In genomic region chr12:20614766-20615165, GRCm38 (mm10) we compare ENCODE assay signal across 8 mouse cellular contexts.
DNase-seq lines count a peak whose midpoint lies in the region; ATAC-seq and TF ChIP-seq lines count a peak whose summit lies in the region.
"Not testable (repeated sequence)": the region's sequence is repeated elsewhere in the genome, so short reads cannot be mapped to it uniquely, and the experiment has no call there.

No protein-coding gene starts in this region.

- not testable (repeated sequence) for H3K9me3 ChIP-seq in forebrain, embryonic 16.5 days (ENCODE audit: control insufficient read depth, low read length); heart, postnatal 0 days (replicated peaks; ENCODE audit: control insufficient read depth, low read length); kidney, postnatal 0 days (replicated peaks; ENCODE audit: low read length); limb, embryonic 10.5 days (replicated peaks); midbrain, embryonic 12.5 days

- TF ChIP-seq EP300 in heart, postnatal 0 days (IDR thresholded peaks at IDR 0.05; ENCODE audit: low read depth): not testable (repeated sequence)

- H3K36me3 ChIP-seq in forebrain, embryonic 16.5 days (ENCODE audit: control insufficient read depth, insufficient read depth); heart, postnatal 0 days (replicated peaks; ENCODE audit: control insufficient read depth, insufficient read depth, low read length); kidney, postnatal 0 days (ENCODE audit: insufficient read depth, low read length); limb, embryonic 10.5 days; midbrain, embryonic 12.5 days; small intestine, adult 2 months (ENCODE audit: control insufficient read depth, insufficient read depth, low read length): not testable (repeated sequence)

- not testable (repeated sequence) for ATAC-seq in forebrain, embryonic 16.5 days; heart, postnatal 0 days (ENCODE audit: insufficient read depth, low read depth); kidney, postnatal 0 days (replicated peaks; ENCODE audit: low FRiP score, low read depth); midbrain, embryonic 12.5 days (ENCODE audit: low FRiP score, low read depth)

- TF ChIP-seq POLR2A in cerebellum, adult 2 months (IDR thresholded peaks at IDR 0.05; ENCODE audit: borderline replicate concordance, insufficient read depth, low read length); small intestine, adult 2 months (IDR thresholded peaks at IDR 0.05; ENCODE audit: low read depth, low read length): not testable (repeated sequence)

- WGBS in cerebellum, adult 2 months: 5% methylated on average over 31 of the region's 39 CpGs
- under 1% methylated on average over 29 of the region's 39 CpGs for WGBS in forebrain, embryonic 16.5 days
- WGBS in heart, postnatal 0 days: 0% methylated on average over 23 of the region's 39 CpGs
- 0% methylated on average over 26 of the region's 39 CpGs for WGBS in kidney, postnatal 0 days
- under 1% methylated on average over 30 of the region's 39 CpGs for WGBS in limb, embryonic 10.5 days
- under 1% methylated on average over 22 of the region's 39 CpGs for WGBS in midbrain, embryonic 12.5 days
- WGBS in small intestine, adult 2 months: 3% methylated on average over 27 of the region's 39 CpGs

- not testable (repeated sequence) for H3K4me1 ChIP-seq in cerebellum, adult 2 months (ENCODE audit: control insufficient read depth, insufficient read depth, low read length); forebrain, embryonic 16.5 days (replicated peaks; ENCODE audit: control insufficient read depth, insufficient read depth, low read length); heart, postnatal 0 days (ENCODE audit: control insufficient read depth, insufficient read depth); kidney, postnatal 0 days (replicated peaks; ENCODE audit: insufficient read depth, low read length); limb, embryonic 10.5 days; midbrain, embryonic 12.5 days; small intestine, adult 2 months (ENCODE audit: control insufficient read depth, insufficient read depth, insufficient read length, low read length)

- not testable (repeated sequence) for H3K27me3 ChIP-seq in cerebellum, adult 2 months (ENCODE audit: control insufficient read depth, insufficient read depth, low read length); forebrain, embryonic 16.5 days (replicated peaks; ENCODE audit: control insufficient read depth, insufficient read depth, low read length); heart, postnatal 0 days (ENCODE audit: control insufficient read depth, insufficient read depth, low read length); kidney, postnatal 0 days (ENCODE audit: insufficient read depth, low read length); limb, embryonic 10.5 days (ENCODE audit: low read depth, poor library complexity, severe bottlenecking); midbrain, embryonic 12.5 days; small intestine, adult 2 months (ENCODE audit: control insufficient read depth, insufficient read depth, low read length)

- H3K27ac ChIP-seq in cerebellum, adult 2 months (ENCODE audit: insufficient read depth, low read length); forebrain, embryonic 16.5 days (ENCODE audit: low read length); heart, postnatal 0 days (ENCODE audit: low read depth); kidney, postnatal 0 days; limb, embryonic 10.5 days; midbrain, embryonic 12.5 days (replicated peaks); small intestine, adult 2 months (ENCODE audit: insufficient read depth, low read depth, low read length): not testable (repeated sequence)

- H3K9ac ChIP-seq in forebrain, embryonic 16.5 days (replicated peaks; ENCODE audit: low read depth, low read length); heart, postnatal 0 days (replicated peaks; ENCODE audit: low read depth, low read length); kidney, postnatal 0 days (ENCODE audit: low read depth, low read length); midbrain, embryonic 12.5 days (replicated peaks): not testable (repeated sequence)

- DNase-seq in cerebellum, adult 2 months: peak; percentile 10 to 20
- DNase-seq in heart, postnatal 0 days (ENCODE audit: low spot score): peak; percentile 11
- peak; percentile 70 for DNase-seq in kidney, postnatal 0 days (ENCODE audit: low spot score)
- DNase-seq in limb, embryonic 10.5 days (ENCODE audit: low spot score): peak; percentile 75
- DNase-seq in urinary bladder, postnatal 25 days (ENCODE audit: low spot score): peak; percentile 54

- H3K4me3 ChIP-seq in cerebellum, adult 2 months (replicated peaks; ENCODE audit: insufficient read depth, low read depth, low read length): not testable (repeated sequence)
- peak overlapping the region; percentile 18; the same call in 1 of the 2 replicates for H3K4me3 ChIP-seq in forebrain, embryonic 16.5 days (replicated peaks; ENCODE audit: low read length)
- H3K4me3 ChIP-seq in heart, postnatal 0 days (ENCODE audit: low read depth, low read length): peak overlapping the region; percentile 36
- H3K4me3 ChIP-seq in kidney, postnatal 0 days (replicated peaks; ENCODE audit: low read depth, low read length): peak overlapping the region; percentile 27
- peak overlapping the region; percentile 48 for H3K4me3 ChIP-seq in limb, embryonic 10.5 days
- H3K4me3 ChIP-seq in midbrain, embryonic 12.5 days: peak overlapping the region; percentile 41
- peak overlapping the region; percentile 55 for H3K4me3 ChIP-seq in small intestine, adult 2 months (ENCODE audit: low read depth, low read length)

- H3K4me2 ChIP-seq in forebrain, embryonic 16.5 days (ENCODE audit: low read length); heart, postnatal 0 days (ENCODE audit: low read depth, low read length); kidney, postnatal 0 days (ENCODE audit: low read length): not testable (repeated sequence)
- H3K4me2 ChIP-seq in midbrain, embryonic 12.5 days (replicated peaks): peak overlapping the region; percentile 31

- not testable (repeated sequence) for TF ChIP-seq CTCF in cerebellum, adult 2 months (IDR thresholded peaks at IDR 0.05; ENCODE audit: borderline replicate concordance, insufficient read depth, low read depth, low read length); heart, postnatal 0 days (IDR thresholded peaks at IDR 0.05; ENCODE audit: low read depth); kidney, postnatal 0 days (IDR thresholded peaks at IDR 0.05; ENCODE audit: low read depth); small intestine, adult 2 months (IDR thresholded peaks at IDR 0.05; ENCODE audit: extremely low read depth, insufficient read length, insufficient replicate concordance, low read depth, low read length)

Comparison
In these comparisons a context has a peak if more than half of its experiments do, and no peak if none do; other contexts are left out.
1. DNase-seq: peak in every context shown above with its lines; median percentile 75 in limb, embryonic 10.5 days; 70 in kidney, postnatal 0 days; 54 in urinary bladder, postnatal 25 days; 15 in cerebellum, adult 2 months; 11 in heart, postnatal 0 days.